Comparison of ENCODE assay signal across 25 mouse cellular contexts in the genomic region with DNA sequence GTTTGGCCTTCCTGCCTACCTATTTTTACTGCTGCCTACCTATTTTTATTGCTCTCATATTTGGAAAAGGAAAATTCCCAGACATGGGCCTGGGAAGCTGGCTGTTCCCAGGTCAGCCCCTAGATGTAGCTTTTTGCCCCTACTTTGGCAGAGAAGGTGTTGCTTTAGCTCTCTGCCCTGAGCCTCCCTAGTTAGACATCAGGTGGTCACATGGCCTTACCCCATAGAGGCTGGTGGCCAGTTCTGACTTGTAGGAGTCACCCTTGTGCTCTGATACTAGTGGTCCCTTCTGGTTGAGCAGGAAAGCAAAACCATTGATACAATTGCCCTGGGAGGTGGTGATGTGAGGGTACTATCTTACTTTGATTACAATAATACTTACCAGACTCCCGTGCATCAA.
DNase-seq lines count a peak whose midpoint lies in the region; ATAC-seq and TF ChIP-seq lines count a peak whose summit lies in the region.
"Had no signal": no experiment of that assay in that cellular context is flagged by ENCODE, and none has a peak within 500 bp of the region (broad histone marks: within the 10 kb centered on the region; RNA-seq: fewer than 3 reads in every experiment).

No protein-coding gene starts in this region.

- no peak overlapping the region for H3K9ac ChIP-seq in heart, embryonic 11.5 days (ENCODE audit: low read depth, low read length)
- no peak overlapping the region for H3K9ac ChIP-seq in heart, embryonic 14.5 days (ENCODE audit: low read length)
- no peak overlapping the region for H3K9ac ChIP-seq in heart, embryonic 16.5 days (ENCODE audit: low read length)
- H3K9ac ChIP-seq in heart, embryonic 12.5 days, result no peak overlapping the region
- no peak overlapping the region for H3K9ac ChIP-seq in limb, embryonic 14.5 days (ENCODE audit: low read depth, low read length, severe bottlenecking)
- H3K9ac ChIP-seq: embryonic facial prominence, embryonic 12.5 days; forebrain, embryonic 13.5 days had no signal

- H3K36me3 ChIP-seq in heart, embryonic 11.5 days (ENCODE audit: control insufficient read depth, insufficient read depth, low read length), result no peaks in the 10 kb centered on the region
- H3K36me3 ChIP-seq in heart, embryonic 14.5 days (ENCODE audit: control insufficient read depth, insufficient read depth, low read length), result no peaks in the 10 kb centered on the region
- no peaks in the 10 kb centered on the region for H3K36me3 ChIP-seq in heart, embryonic 10.5 days
- no peaks in the 10 kb centered on the region for H3K36me3 ChIP-seq in heart, embryonic 16.5 days (ENCODE audit: control insufficient read depth, insufficient read depth)
- H3K36me3 ChIP-seq in heart, embryonic 12.5 days, result no peaks in the 10 kb centered on the region
- H3K36me3 ChIP-seq in limb, embryonic 14.5 days (ENCODE audit: control insufficient read depth, insufficient read depth, low read length), result no peaks in the 10 kb centered on the region
- H3K36me3 ChIP-seq: embryonic facial prominence, embryonic 10.5 days; embryonic facial prominence, embryonic 12.5 days; G1E had no signal

- no peaks in the 10 kb centered on the region for H3K4me1 ChIP-seq in heart, embryonic 11.5 days (ENCODE audit: control insufficient read depth, insufficient read depth, low read length)
- peaks cover 7% of the 10 kb centered on the region in 2 experiments; a peak in 3 of 4 replicates for H3K4me1 ChIP-seq in heart, embryonic 14.5 days (ENCODE audit: control insufficient read depth in 2 of 2, insufficient read depth in 2 of 2, low read length in 2 of 2)
- no peaks in the 10 kb centered on the region for H3K4me1 ChIP-seq in heart, embryonic 10.5 days
- H3K4me1 ChIP-seq in heart, embryonic 16.5 days (ENCODE audit: control insufficient read depth, insufficient read depth, low read length), result peaks cover 9% of the 10 kb centered on the region
- peaks cover 8% of the 10 kb centered on the region; the same call in 1 of the 2 replicates for H3K4me1 ChIP-seq in heart, embryonic 12.5 days (replicated peaks)
- peaks cover 12% of the 10 kb centered on the region; the same call in 1 of the 2 replicates for H3K4me1 ChIP-seq in limb, embryonic 14.5 days (ENCODE audit: control insufficient read depth, insufficient read depth, low read length)
- H3K4me1 ChIP-seq: embryonic facial prominence, embryonic 10.5 days; embryonic facial prominence, embryonic 12.5 days; forebrain, embryonic 13.5 days had no signal

- 55% methylated on average over 1 of the region's 1 CpGs for WGBS in heart, embryonic 11.5 days (ENCODE audit: insufficient replicate concordance)
- 48% methylated on average over 1 of the region's 1 CpGs for WGBS in heart, embryonic 14.5 days
- WGBS in heart, embryonic 10.5 days, result 55% methylated on average over 1 of the region's 1 CpGs
- 44% methylated on average over 1 of the region's 1 CpGs for WGBS in heart, embryonic 16.5 days
- 47% methylated on average over 1 of the region's 1 CpGs for WGBS in heart, embryonic 12.5 days
- WGBS in limb, embryonic 14.5 days, result 60% methylated on average over 1 of the region's 1 CpGs

- no peak for ATAC-seq in heart, embryonic 11.5 days (replicated peaks; ENCODE audit: insufficient number of reproducible peaks, low FRiP score, low TSS enrichment)
- no peak for ATAC-seq in heart, embryonic 14.5 days (ENCODE audit: insufficient number of reproducible peaks, insufficient read depth, low FRiP score, low read depth)
- 0 out of 2 replicates have a peak, but pooled peaks have one; percentile 24 for ATAC-seq in heart, embryonic 16.5 days (replicated peaks; ENCODE audit: extremely low read depth, insufficient read depth, low FRiP score)
- no peak for ATAC-seq in heart, embryonic 12.5 days (ENCODE audit: insufficient number of reproducible peaks, low FRiP score)
- ATAC-seq in limb, embryonic 14.5 days (ENCODE audit: low FRiP score, low read depth), result 0 out of 2 replicates have a peak, but pooled peaks have one; percentile 4
- ATAC-seq: activated CD4-positive, CD25-positive, alpha-beta regulatory T cell, adult 4 months; CD4-positive, CD25-positive, alpha-beta regulatory T cell, adult 4 months; forebrain, embryonic 13.5 days; Patski had no signal

- TF ChIP-seq POLR2A in limb, embryonic 14.5 days (IDR thresholded peaks at IDR 0.05; ENCODE audit: borderline replicate concordance, extremely low read depth, insufficient read depth, insufficient read length), result no peak

- no peak overlapping the region for H3K27ac ChIP-seq in heart, embryonic 11.5 days (ENCODE audit: low read depth, low read length)
- H3K27ac ChIP-seq in heart, embryonic 14.5 days (replicated peaks in 1 of 2; ENCODE audit: control insufficient read depth in 1 of 2, insufficient read depth in 1 of 2, low read depth in 2 of 2, low read length in 2 of 2), result peak overlapping the region; percentile 20 to 71
- no peak overlapping the region for H3K27ac ChIP-seq in heart, embryonic 10.5 days
- peak overlapping the region; percentile 73 for H3K27ac ChIP-seq in heart, embryonic 16.5 days (ENCODE audit: low read length)
- H3K27ac ChIP-seq in heart, embryonic 12.5 days (ENCODE audit: poor library complexity, severe bottlenecking), result no peak overlapping the region
- H3K27ac ChIP-seq in limb, embryonic 14.5 days (replicated peaks; ENCODE audit: low read depth, low read length), result no peak overlapping the region
- H3K27ac ChIP-seq: embryonic facial prominence, embryonic 10.5 days; embryonic facial prominence, embryonic 12.5 days; forebrain, embryonic 13.5 days had no signal

- no peaks in the 10 kb centered on the region for H3K27me3 ChIP-seq in heart, embryonic 11.5 days (ENCODE audit: control insufficient read depth, insufficient read depth, low read length)
- H3K27me3 ChIP-seq in heart, embryonic 14.5 days (ENCODE audit: control insufficient read depth, insufficient read depth, low read length), result no peaks in the 10 kb centered on the region
- H3K27me3 ChIP-seq in heart, embryonic 10.5 days (ENCODE audit: insufficient read depth, poor library complexity, severe bottlenecking), result no peaks in the 10 kb centered on the region
- H3K27me3 ChIP-seq in heart, embryonic 16.5 days (ENCODE audit: control insufficient read depth, insufficient read depth, low read length), result no peaks in the 10 kb centered on the region
- H3K27me3 ChIP-seq in heart, embryonic 12.5 days (replicated peaks), result no peaks in the 10 kb centered on the region
- H3K27me3 ChIP-seq in limb, embryonic 14.5 days (ENCODE audit: control insufficient read depth, insufficient read depth, low read length), result no peaks in the 10 kb centered on the region
- H3K27me3 ChIP-seq: CH12.LX; embryonic facial prominence, embryonic 12.5 days; forebrain, embryonic 13.5 days; Patski had no signal

- DNase-seq in heart, adult 11 months, result peak; percentile 69
- DNase-seq in heart, embryonic 10.5 days (ENCODE audit: low spot score), result no peak
- no peak for DNase-seq in limb, embryonic 14.5 days (ENCODE audit: low spot score)
- no peak for DNase-seq in gastrocnemius, postnatal 4 days (ENCODE audit: low spot score in 2 of 2)
- DNase-seq: adrenal gland, adult 8-10 months; adrenal gland, postnatal 14 days; adrenal gland, postnatal 36 days; B cell, adult 2 months; cerebellum, adult 11-12 months; cerebellum, adult 2 months; cerebellum, adult 9-10 months; cerebellum, postnatal 10 days; cerebellum, postnatal 25 days had no signal

- H3K4me2 ChIP-seq in heart, embryonic 11.5 days, result no peak overlapping the region
- 0 out of 2 replicates have a peak overlapping the region, but pooled peaks have one; percentile 14 for H3K4me2 ChIP-seq in heart, embryonic 14.5 days (ENCODE audit: low read length)
- no peak overlapping the region for H3K4me2 ChIP-seq in heart, embryonic 16.5 days (ENCODE audit: low read depth, low read length)
- H3K4me2 ChIP-seq in heart, embryonic 12.5 days, result no peak overlapping the region
- no peak overlapping the region for H3K4me2 ChIP-seq in limb, embryonic 14.5 days (replicated peaks; ENCODE audit: low read depth, low read length, severe bottlenecking)
- H3K4me2 ChIP-seq: embryonic facial prominence, embryonic 12.5 days; forebrain, embryonic 13.5 days had no signal

- H3K9me3 ChIP-seq in heart, embryonic 11.5 days (replicated peaks; ENCODE audit: control insufficient read depth, low read length), result no peaks in the 10 kb centered on the region
- H3K9me3 ChIP-seq in heart, embryonic 14.5 days (ENCODE audit: control insufficient read depth, low read length), result no peaks in the 10 kb centered on the region
- H3K9me3 ChIP-seq in heart, embryonic 10.5 days, result no peaks in the 10 kb centered on the region
- no peaks in the 10 kb centered on the region for H3K9me3 ChIP-seq in heart, embryonic 16.5 days (replicated peaks; ENCODE audit: control insufficient read depth, low read length)
- H3K9me3 ChIP-seq in heart, embryonic 12.5 days (replicated peaks), result no peaks in the 10 kb centered on the region
- no peaks in the 10 kb centered on the region for H3K9me3 ChIP-seq in limb, embryonic 14.5 days (ENCODE audit: control insufficient read depth, low read length)
- H3K9me3 ChIP-seq: embryonic facial prominence, embryonic 10.5 days; embryonic facial prominence, embryonic 12.5 days; forebrain, embryonic 13.5 days; G1E had no signal

- H3K4me3 ChIP-seq in heart, embryonic 11.5 days (ENCODE audit: low read depth, low read length), result no peak overlapping the region
- no peak overlapping the region for H3K4me3 ChIP-seq in heart, embryonic 14.5 days (ENCODE audit: control insufficient read depth in 1 of 2, insufficient read depth in 1 of 2, low read depth in 1 of 2, low read length in 2 of 2)
- no peak overlapping the region for H3K4me3 ChIP-seq in heart, embryonic 10.5 days
- no peak overlapping the region for H3K4me3 ChIP-seq in heart, embryonic 16.5 days (ENCODE audit: low read length)
- no peak overlapping the region for H3K4me3 ChIP-seq in heart, embryonic 12.5 days
- no peak overlapping the region for H3K4me3 ChIP-seq in limb, embryonic 14.5 days (replicated peaks; ENCODE audit: low read length)
- H3K4me3 ChIP-seq: embryonic facial prominence, embryonic 10.5 days; embryonic facial prominence, embryonic 12.5 days; forebrain, embryonic 13.5 days had no signal

Comparison
In these comparisons a context has a peak if more than half of its experiments do, and no peak if none do; other contexts are left out.
1. ATAC-seq: peak in heart, embryonic 16.5 days (single experiment) and limb, embryonic 14.5 days (single experiment); none in heart, embryonic 11.5 days (single experiment), heart, embryonic 14.5 days (single experiment) and heart, embryonic 12.5 days (single experiment).
2. H3K27ac ChIP-seq: peak in heart, embryonic 14.5 days (2 of 2) and heart, embryonic 16.5 days (single experiment); none in heart, embryonic 11.5 days (single experiment), heart, embryonic 10.5 days (single experiment), heart, embryonic 12.5 days (single experiment) and limb, embryonic 14.5 days (single experiment).